Mouse (Mus musculus): ENCODE results near the gene Map2k3. TPM values are rescaled to one million over a fixed set of nuclear protein-coding genes. Genes with fewer than 3 reads are reported as not detected.
A peak's percentile ranks its signal among the peaks of the same experiment; 100 is the strongest.

Map2k3 gene
- polyA plus RNA-seq, 1 experiment from 2014 or later: 37.4 TPM

DNA sequence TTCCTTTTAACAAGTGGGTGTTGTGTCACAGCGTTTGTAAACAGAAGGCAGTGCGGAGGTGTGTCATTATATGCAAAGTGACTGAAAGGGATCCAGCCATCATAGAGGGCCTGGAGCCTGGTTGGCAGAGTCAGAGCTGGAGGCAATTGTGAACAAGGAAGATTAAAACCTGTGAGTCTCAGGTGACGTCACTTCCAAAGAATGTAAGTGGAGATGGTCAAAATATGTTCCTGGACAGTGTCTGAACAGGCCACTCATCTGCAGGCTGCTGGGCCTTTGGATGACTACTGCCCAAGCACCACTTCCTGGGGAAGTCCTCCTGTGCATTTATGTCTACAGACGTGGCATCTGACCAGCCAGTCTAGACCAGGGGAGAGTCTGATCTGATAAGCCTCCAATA lies 16.6 kb upstream of the Map2k3 start:
- Histone ChIP-seq H3K4me1 (ENCODE audit: control insufficient read depth, insufficient read depth, low read length) (peaks cover 7% of the 10 kb centered on the region; the same call in 1 of the 2 replicates), H3K9me3 (ENCODE audit: control insufficient read depth, low read length) (no peaks in the 10 kb centered on the region), H3K36me3 (ENCODE audit: control insufficient read depth, insufficient read depth, low read length) (no peaks in the 10 kb centered on the region), H3K27me3 (ENCODE audit: control insufficient read depth, insufficient read depth, low read length) (no peaks in the 10 kb centered on the region), H3K9ac (ENCODE audit: low read length) (no peak overlapping the region), H3K4me3 (ENCODE audit: low read depth, low read length) (no peak overlapping the region), H3K4me2 (no peak overlapping the region), H3K27ac (ENCODE audit: low read depth, low read length) (no peak overlapping the region)
- 83% methylated on average over 4 of the region's 4 CpGs for WGBS
- DNase-seq (ENCODE audit: low spot score, missing footprints) (no peak), ATAC-seq (ENCODE audit: low FRiP score) (no peak)

DNA sequence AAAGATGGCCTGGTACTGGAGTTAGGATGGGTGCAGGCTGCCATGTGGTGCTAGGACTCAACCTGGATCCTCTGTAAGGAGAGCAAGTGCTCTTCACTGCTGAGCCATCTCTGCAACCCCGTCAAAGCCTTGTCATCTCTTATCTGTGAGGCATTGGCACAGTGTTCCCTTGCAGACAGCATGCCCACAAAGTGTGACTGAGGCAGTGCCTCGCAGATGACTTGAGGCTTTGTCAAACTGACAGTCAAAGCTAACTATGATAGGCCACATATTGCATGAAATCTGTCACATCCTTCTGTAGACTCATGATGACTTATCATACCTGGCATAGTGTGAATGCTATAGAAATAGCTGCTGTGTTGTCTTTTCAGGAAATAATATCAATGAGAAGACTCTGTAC lies 11.8 kb upstream of the Map2k3 start:
- DNase-seq (ENCODE audit: low spot score, missing footprints): no peak
- Histone ChIP-seq H3K27me3 (ENCODE audit: control insufficient read depth, insufficient read depth, low read length) (no peaks in the 10 kb centered on the region), H3K4me1 (ENCODE audit: control insufficient read depth, insufficient read depth, low read length) (no peaks in the 10 kb centered on the region), H3K9me3 (ENCODE audit: control insufficient read depth, low read length) (no peaks in the 10 kb centered on the region), H3K27ac (ENCODE audit: low read depth, low read length) (no peak overlapping the region), H3K4me2 (no peak overlapping the region), H3K4me3 (ENCODE audit: low read depth, low read length) (no peak overlapping the region), H3K36me3 (ENCODE audit: control insufficient read depth, insufficient read depth, low read length) (no peaks in the 10 kb centered on the region), H3K9ac (ENCODE audit: low read length) (no peak overlapping the region)
- WGBS: 89% methylated on average over 2 of the region's 2 CpGs
- no peak for ATAC-seq (ENCODE audit: low FRiP score)

DNA sequence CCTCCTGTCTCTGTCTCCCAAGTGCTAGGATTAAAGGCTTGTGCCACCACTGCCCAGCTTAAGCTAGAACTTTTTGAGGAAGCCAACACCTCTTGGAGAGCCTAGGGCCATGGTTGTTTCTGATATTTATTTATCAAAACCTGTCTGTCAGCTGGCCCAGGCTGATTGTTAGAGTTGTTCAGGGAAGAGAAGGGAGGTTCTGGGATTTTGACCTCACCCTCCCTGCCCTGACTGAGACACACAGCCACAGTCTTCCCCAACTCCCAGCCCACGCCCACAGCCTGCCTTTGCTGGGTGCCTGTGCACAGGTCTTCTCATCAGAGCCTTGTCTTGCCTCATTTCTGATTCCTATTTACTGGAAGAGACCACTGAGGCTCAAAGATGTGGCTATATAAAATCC lies 9.6 kb upstream of the Map2k3 start:
- WGBS: 91% methylated on average over 1 of the region's 1 CpGs
- Histone ChIP-seq H3K27me3 (ENCODE audit: control insufficient read depth, insufficient read depth, low read length) (no peaks in the 10 kb centered on the region), H3K4me2 (no peak overlapping the region), H3K9me3 (ENCODE audit: control insufficient read depth, low read length) (no peaks in the 10 kb centered on the region), H3K9ac (ENCODE audit: low read length) (no peak overlapping the region), H3K36me3 (ENCODE audit: control insufficient read depth, insufficient read depth, low read length) (no peaks in the 10 kb centered on the region), H3K27ac (ENCODE audit: low read depth, low read length) (no peak overlapping the region), H3K4me3 (ENCODE audit: low read depth, low read length) (no peak overlapping the region), H3K4me1 (ENCODE audit: control insufficient read depth, insufficient read depth, low read length) (no peaks in the 10 kb centered on the region; the same call in 1 of the 2 replicates)
- ATAC-seq (ENCODE audit: low FRiP score) (no peak), DNase-seq (ENCODE audit: low spot score, missing footprints) (no peak)

DNA sequence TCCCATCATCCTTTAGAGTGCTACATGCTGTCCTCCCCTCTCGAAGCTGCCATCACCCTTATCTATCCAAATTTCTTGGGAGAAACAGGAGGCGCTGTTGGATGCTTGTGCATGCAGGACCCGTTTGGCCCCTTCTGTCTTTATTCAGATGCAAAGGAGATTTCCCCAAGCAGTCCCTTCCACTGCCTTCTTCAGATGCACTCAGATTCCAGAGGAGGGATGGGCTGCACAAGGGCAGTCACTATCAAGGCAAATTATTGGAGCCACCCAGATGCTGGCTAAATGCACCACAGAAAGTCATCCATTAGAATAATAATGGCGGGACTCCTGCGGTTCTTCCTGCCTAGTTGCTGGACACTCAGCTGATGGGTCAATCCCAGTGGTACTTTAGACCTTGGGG lies 8.9 kb upstream of the Map2k3 start:
- WGBS: 72% methylated on average over 5 of the region's 5 CpGs
- Histone ChIP-seq H3K27ac (ENCODE audit: low read depth, low read length) (no peak overlapping the region), H3K4me1 (ENCODE audit: control insufficient read depth, insufficient read depth, low read length) (peaks cover 5% of the 10 kb centered on the region), H3K36me3 (ENCODE audit: control insufficient read depth, insufficient read depth, low read length) (no peaks in the 10 kb centered on the region), H3K9ac (ENCODE audit: low read length) (no peak overlapping the region), H3K4me3 (ENCODE audit: low read depth, low read length) (no peak overlapping the region), H3K4me2 (no peak overlapping the region), H3K27me3 (ENCODE audit: control insufficient read depth, insufficient read depth, low read length) (no peaks in the 10 kb centered on the region), H3K9me3 (ENCODE audit: control insufficient read depth, low read length) (no peaks in the 10 kb centered on the region)
- ATAC-seq (ENCODE audit: low FRiP score): no peak
- no peak for DNase-seq (ENCODE audit: low spot score, missing footprints)

DNA sequence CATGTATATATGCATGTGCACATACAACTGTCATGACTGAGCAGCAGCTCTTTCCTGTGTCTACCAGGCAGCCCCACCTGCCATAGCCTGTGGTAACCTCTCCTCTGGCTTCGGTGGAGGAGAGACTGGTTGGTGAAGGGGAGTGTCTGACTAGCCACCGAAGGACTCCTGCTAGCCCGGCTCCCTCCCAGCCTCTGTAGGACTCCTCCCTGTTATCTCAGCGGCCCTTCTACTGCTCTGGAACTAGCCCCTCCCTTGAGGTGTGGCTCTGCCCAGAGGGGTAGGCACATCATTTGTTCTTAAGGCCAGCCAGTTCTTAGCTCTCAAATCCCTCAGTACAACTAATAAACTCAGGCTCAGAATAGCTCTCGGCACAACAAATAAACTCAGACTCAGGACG lies 7.3 kb upstream of the Map2k3 start:
- Histone ChIP-seq H3K9ac (ENCODE audit: low read length) (no peak overlapping the region), H3K9me3 (ENCODE audit: control insufficient read depth, low read length) (no peaks in the 10 kb centered on the region), H3K36me3 (ENCODE audit: control insufficient read depth, insufficient read depth, low read length) (no peaks in the 10 kb centered on the region), H3K4me3 (ENCODE audit: low read depth, low read length) (no peak overlapping the region), H3K27me3 (ENCODE audit: control insufficient read depth, insufficient read depth, low read length) (no peaks in the 10 kb centered on the region), H3K4me2 (no peak overlapping the region), H3K27ac (ENCODE audit: low read depth, low read length) (no peak overlapping the region), H3K4me1 (ENCODE audit: control insufficient read depth, insufficient read depth, low read length) (peaks cover 5% of the 10 kb centered on the region)
- DNase-seq (ENCODE audit: low spot score, missing footprints) (peak; percentile 6), ATAC-seq (ENCODE audit: low FRiP score) (no peak)
- 47% methylated on average over 6 of the region's 6 CpGs for WGBS

DNA sequence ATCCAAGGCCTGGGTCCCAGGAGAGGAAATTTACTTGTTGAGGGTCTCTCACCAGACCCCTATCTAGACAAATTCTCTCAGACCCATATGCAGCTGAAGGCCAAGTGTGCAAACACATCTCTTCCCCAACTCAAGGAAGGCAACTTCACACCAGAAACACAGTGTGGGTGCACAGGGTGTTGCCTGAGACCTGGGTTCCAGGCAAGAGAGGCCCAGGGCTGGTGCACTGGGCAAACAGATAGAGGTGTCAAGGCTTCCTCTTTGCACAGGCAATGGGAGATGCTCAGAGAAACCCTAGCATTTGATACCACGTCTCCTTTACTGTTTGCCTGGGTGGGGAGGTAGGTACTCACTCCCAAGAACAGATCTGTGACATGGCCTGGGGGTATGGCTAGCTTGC lies 6.9 kb upstream of the Map2k3 start:
- no peak overlapping the region for H3K9ac ChIP-seq (ENCODE audit: low read length)
- H3K36me3 ChIP-seq (ENCODE audit: control insufficient read depth, insufficient read depth, low read length): no peaks in the 10 kb centered on the region
- DNase-seq (ENCODE audit: low spot score, missing footprints) (no peak), ATAC-seq (ENCODE audit: low FRiP score) (no peak)
- H3K4me1 ChIP-seq (ENCODE audit: control insufficient read depth, insufficient read depth, low read length): peaks cover 5% of the 10 kb centered on the region
- no peaks in the 10 kb centered on the region for H3K27me3 ChIP-seq (ENCODE audit: control insufficient read depth, insufficient read depth, low read length)
- no peak overlapping the region for H3K4me3 ChIP-seq (ENCODE audit: low read depth, low read length)
- 88% methylated on average over 1 of the region's 1 CpGs for WGBS
- no peak overlapping the region for H3K4me2 ChIP-seq
- H3K27ac ChIP-seq (ENCODE audit: low read depth, low read length): no peak overlapping the region
- H3K9me3 ChIP-seq (ENCODE audit: control insufficient read depth, low read length): no peaks in the 10 kb centered on the region

DNA sequence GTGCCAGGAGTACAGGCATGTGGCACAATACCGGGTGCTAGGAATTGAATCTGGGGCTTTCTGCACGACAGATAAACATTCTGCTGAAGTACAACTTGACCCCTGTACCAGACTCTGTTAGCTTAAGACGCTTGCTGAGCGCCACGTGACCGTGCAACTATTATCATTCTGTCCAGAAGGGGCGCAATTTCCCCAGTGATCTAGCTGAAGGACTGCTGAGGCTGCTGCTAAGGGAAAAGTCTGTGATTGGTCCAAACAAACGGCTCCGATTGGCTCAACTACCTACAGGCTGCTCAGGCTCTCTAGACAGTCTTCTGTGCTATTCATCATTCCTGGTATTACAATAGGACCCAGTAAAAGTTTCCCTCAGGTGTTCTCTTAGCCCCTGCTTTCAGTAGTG lies 4.6 kb upstream of the Map2k3 start:
- H3K4me1 ChIP-seq (ENCODE audit: control insufficient read depth, insufficient read depth, low read length): peaks cover 9% of the 10 kb centered on the region
- no peak overlapping the region for H3K4me3 ChIP-seq (ENCODE audit: low read depth, low read length)
- DNase-seq (ENCODE audit: low spot score, missing footprints) (peak; percentile 99), ATAC-seq (ENCODE audit: low FRiP score) (peak; percentile 75)
- 1% methylated on average over 9 of the region's 9 CpGs for WGBS
- no peaks in the 10 kb centered on the region for H3K27me3 ChIP-seq (ENCODE audit: control insufficient read depth, insufficient read depth, low read length)
- no peak overlapping the region for H3K27ac ChIP-seq (ENCODE audit: low read depth, low read length)
- peak overlapping the region; percentile 14; the same call in 1 of the 2 replicates for H3K9ac ChIP-seq (ENCODE audit: low read length)
- peak overlapping the region; percentile 42 for H3K4me2 ChIP-seq
- no peaks in the 10 kb centered on the region for H3K36me3 ChIP-seq (ENCODE audit: control insufficient read depth, insufficient read depth, low read length)
- H3K9me3 ChIP-seq (ENCODE audit: control insufficient read depth, low read length): no peaks in the 10 kb centered on the region

DNA sequence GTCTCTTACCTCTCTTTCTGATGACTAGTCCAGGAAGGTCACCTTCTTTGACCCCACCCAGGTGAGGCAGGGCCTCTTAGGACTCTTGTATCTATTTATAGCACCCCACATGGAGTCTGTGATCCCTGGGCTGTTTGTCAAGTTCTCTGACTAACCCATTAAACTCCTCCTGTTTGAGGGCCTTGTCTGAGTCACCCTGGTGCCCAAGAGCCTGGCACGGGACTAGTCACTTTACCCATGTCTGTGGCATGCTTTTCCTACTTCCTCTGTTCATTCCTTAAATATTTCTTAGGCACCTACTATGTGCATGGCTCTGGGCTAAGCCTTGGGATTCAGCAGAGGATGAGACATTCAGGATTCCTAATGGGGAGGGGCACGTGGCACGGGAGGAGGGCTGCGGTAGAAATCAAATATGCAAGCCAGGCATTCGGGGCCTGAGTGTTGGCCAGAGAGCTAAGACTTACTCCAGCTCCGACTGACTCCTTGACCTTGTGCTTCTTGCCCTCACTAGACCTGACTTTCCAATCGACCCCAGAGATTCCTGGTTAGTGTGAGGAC lies 1.0 kb upstream of the Map2k3 start:
- H3K4me2 ChIP-seq: peak overlapping the region; percentile 55
- H3K36me3 ChIP-seq (ENCODE audit: control insufficient read depth, insufficient read depth, low read length): no peaks in the 10 kb centered on the region
- H3K4me1 ChIP-seq (ENCODE audit: control insufficient read depth, insufficient read depth, low read length): peaks cover 17% of the 10 kb centered on the region
- no peak overlapping the region for H3K27ac ChIP-seq (ENCODE audit: low read depth, low read length)
- peak; percentile 10 for DNase-seq (ENCODE audit: low spot score, missing footprints)
- peak overlapping the region; percentile 58 for H3K9ac ChIP-seq (ENCODE audit: low read length)
- ATAC-seq (ENCODE audit: low FRiP score): no peak
- H3K9me3 ChIP-seq (ENCODE audit: control insufficient read depth, low read length): no peaks in the 10 kb centered on the region
- H3K4me3 ChIP-seq (ENCODE audit: low read depth, low read length): peak overlapping the region; percentile 68
- WGBS: 28% methylated on average over 7 of the region's 7 CpGs
- no peaks in the 10 kb centered on the region for H3K27me3 ChIP-seq (ENCODE audit: control insufficient read depth, insufficient read depth, low read length)

DNA sequence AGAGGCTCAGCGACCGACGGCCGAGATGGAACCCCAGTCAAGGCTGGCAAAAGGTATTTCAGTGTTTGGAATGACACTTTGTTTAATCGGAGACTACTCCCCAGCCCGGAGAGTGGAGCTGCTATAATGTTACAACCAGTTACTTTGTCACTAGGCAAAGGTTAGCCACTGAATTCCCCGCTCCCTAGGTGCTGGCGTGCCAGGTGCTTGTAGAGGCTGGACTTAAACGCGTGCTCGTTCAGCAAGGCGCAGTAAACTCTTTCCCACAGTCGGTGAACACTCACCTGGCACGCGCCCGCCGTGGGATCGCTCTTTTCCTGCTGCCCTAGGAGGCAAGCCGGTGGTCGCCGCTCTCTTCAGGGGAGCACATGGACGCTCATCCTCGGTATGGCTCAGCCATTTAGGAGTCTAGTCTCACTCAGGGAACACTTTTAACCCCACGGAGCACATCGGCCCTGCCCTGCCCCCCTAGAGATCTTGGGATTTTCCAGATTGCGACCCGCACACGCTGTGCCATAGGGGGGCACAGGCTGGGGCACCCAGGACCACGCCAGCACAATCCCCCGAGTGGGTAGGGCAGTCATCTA lies 458 bp upstream of the Map2k3 start:
- no peaks in the 10 kb centered on the region for H3K27me3 ChIP-seq (ENCODE audit: control insufficient read depth, insufficient read depth, low read length)
- H3K27ac ChIP-seq (ENCODE audit: low read depth, low read length): no peak overlapping the region
- no peak for ATAC-seq (ENCODE audit: low FRiP score)
- peak overlapping the region; percentile 58 for H3K9ac ChIP-seq (ENCODE audit: low read length)
- H3K4me1 ChIP-seq (ENCODE audit: control insufficient read depth, insufficient read depth, low read length): peaks cover 17% of the 10 kb centered on the region
- H3K4me2 ChIP-seq: peak overlapping the region; percentile 55
- no peaks in the 10 kb centered on the region for H3K9me3 ChIP-seq (ENCODE audit: control insufficient read depth, low read length)
- WGBS: 2% methylated on average over 30 of the region's 30 CpGs
- peak; percentile 83 for DNase-seq (ENCODE audit: low spot score, missing footprints)
- H3K36me3 ChIP-seq (ENCODE audit: control insufficient read depth, insufficient read depth, low read length): no peaks in the 10 kb centered on the region
- H3K4me3 ChIP-seq (ENCODE audit: low read depth, low read length): peak overlapping the region; percentile 68
